Mouse (Mus musculus): ENCODE measurements around the gene Tead1. TPM values are rescaled to one million over a fixed set of nuclear protein-coding genes. Genes with fewer than 3 reads are reported as not detected.
A peak's percentile ranks its signal among the peaks of the same experiment; 100 is the strongest.

Tead1 gene
- polyA plus RNA-seq, 1 experiment from 2014 or later: 1.7 TPM

DNA sequence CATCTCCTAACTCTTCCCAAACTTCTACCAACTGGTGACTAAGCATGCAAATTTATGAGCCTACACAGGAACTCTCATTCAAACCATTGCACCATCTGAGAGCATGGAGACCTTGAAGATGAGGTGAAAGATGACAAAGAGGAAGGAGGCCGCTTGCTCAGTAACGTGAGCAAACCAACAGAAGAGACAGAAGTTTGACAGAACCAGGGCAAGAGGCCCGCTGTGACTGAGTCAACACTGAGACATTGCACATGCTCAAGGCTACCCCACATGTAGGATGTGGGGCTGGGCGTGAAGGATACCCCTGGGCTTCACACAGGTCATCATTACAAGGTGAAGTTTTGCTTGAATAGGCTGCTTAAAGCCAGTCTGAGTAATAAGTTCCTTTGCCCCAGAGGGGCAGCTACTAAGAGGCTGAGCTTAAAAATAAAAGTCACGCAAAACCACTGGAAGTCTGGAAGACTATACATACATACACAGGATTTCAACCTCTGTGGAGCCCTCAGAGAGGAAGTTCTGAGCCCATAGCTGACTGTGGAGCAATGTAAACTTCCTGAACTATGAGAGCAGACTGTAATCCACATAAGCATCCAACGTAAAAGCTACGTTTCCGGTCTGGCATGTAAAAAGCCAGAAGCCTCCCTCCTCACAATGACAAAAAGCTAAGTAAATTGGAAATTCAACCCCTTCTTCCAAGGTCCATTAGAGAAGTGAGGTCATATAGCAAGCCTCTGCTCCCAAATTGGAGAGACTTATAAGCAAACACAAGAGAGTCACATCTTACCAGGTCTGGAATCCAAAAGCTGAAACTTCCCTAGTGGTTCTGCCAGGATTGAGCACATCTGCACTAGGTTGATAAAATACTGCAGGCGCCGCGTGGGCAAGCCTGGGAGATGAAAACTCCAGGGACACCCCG is 16.5 kb upstream of the Tead1 start:
- DNase-seq: no peak
- Histone ChIP-seq H3K4me2 (no peak overlapping the region), H3K9ac (no peak overlapping the region), H3K9me3 (replicated peaks) (no peaks in the 10 kb centered on the region), H3K27ac (peak overlapping the region; percentile 41), H3K4me1 (replicated peaks) (no peaks in the 10 kb centered on the region), H3K36me3 (no peaks in the 10 kb centered on the region), H3K4me3 (replicated peaks) (no peak overlapping the region), H3K27me3 (no peaks in the 10 kb centered on the region)
- ATAC-seq (ENCODE audit: low read depth): no peak
- WGBS (ENCODE audit: insufficient replicate concordance): 36% methylated on average over 12 of the region's 12 CpGs

DNA sequence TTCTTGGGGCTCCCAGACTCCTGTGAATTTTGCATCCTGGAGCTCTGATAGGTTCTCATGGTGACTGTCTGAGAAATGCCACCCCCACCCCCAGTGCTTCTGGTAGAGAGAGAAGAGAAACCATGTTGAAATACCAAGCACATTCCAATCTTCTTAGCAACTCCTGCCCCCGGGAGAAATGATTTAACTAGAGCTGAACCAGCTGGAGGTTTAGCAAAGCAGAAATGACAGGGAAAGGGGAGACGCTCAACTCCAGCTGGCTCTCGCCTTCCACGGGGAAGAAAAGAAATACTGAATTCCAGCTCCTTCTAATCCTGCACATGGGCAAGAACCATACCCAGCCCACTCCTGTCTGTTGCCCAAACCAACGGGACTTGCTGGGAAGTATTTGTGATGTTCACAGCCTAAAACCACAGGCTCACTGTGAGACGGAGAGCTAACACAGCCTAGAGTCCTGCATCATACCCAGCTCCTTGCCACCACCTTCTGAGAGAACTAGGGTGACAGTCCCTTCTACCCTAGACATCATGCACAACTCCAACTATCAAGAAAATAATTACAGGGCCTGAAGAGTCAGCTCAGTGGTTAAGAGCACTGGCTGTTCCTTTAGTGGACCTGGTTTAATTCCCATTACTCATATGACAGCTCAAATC is 15.7 kb upstream of the Tead1 start:
- Histone ChIP-seq H3K4me3 (replicated peaks) (no peak overlapping the region), H3K27ac (peak overlapping the region; percentile 51), H3K4me1 (replicated peaks) (no peaks in the 10 kb centered on the region), H3K9ac (no peak overlapping the region), H3K9me3 (replicated peaks) (no peaks in the 10 kb centered on the region), H3K4me2 (no peak overlapping the region), H3K27me3 (no peaks in the 10 kb centered on the region), H3K36me3 (no peaks in the 10 kb centered on the region)
- no peak for ATAC-seq (ENCODE audit: low read depth)
- no peak for DNase-seq
- 31% methylated on average over 6 of the region's 6 CpGs for WGBS (ENCODE audit: insufficient replicate concordance)

DNA sequence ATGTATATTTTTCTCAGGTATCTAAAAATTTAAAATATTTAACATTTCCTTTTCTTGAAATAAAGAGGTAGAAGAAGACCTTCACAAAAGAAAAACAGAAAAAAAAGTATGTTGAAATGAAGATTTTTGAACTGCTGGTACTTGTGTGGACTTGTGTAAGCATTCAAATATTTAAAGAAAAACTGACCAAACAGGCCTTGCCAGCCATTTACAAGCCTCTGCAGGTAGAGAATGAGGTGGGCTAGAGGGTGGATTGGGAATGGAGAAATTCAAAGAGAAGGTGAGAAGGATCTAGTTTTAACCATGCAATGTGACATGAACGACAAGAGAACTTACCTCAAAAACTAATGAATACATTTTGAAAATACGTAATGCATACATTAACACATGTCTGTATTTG is 9.1 kb upstream of the Tead1 start:
- Histone ChIP-seq H3K27ac (no peak overlapping the region), H3K4me1 (replicated peaks) (no peaks in the 10 kb centered on the region), H3K9ac (no peak overlapping the region), H3K4me3 (replicated peaks) (no peak overlapping the region), H3K4me2 (no peak overlapping the region), H3K36me3 (no peaks in the 10 kb centered on the region), H3K9me3 (replicated peaks) (no peaks in the 10 kb centered on the region), H3K27me3 (no peaks in the 10 kb centered on the region)
- 74% methylated on average over 2 of the region's 2 CpGs for WGBS (ENCODE audit: insufficient replicate concordance)
- ATAC-seq (ENCODE audit: low read depth) (no peak), DNase-seq (no peak)

DNA sequence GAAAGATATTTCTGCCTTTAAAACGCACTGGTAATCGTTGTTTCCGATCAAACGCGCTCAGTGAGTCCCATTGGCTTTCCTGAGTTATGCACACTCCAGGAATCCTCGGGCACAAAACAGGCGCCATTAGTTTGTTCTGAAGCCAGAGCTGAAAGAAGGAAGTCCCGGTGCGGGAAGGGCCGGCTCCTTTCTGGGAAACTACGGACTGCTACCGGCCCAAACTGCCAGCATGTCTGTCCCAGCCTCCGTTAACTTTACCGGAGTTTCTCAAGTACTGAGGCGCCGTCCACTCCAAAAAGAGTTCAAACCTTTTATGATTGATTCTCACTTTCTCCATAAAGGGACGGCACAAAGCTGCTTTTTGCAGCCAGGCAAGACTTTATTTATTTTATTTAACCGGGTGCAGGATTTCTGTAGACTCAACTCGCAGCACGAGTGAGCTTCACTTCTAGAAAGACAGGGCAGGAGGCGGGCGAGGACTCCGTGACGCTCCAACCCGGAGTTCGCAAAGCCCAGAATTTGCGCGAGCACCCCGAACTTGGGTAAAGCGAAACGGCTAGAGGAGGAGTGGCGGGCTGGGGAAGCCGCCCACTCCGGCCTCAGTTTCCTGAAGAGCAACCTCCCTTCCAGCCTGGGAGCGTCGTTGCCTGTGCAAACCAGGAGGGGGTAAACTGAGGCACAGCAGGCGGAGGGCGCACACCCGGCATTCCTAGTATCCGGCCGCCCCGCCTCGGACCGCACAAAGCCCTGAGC is 524 bp upstream of the Tead1 start:
- Histone ChIP-seq H3K4me3 (replicated peaks) (peak overlapping the region; percentile 62), H3K36me3 (no peaks in the 10 kb centered on the region), H3K9me3 (replicated peaks) (no peaks in the 10 kb centered on the region), H3K27me3 (peaks cover 75% of the 10 kb centered on the region), H3K4me1 (replicated peaks) (no peaks in the 10 kb centered on the region), H3K27ac (peak overlapping the region; percentile 34; the same call in 1 of the 2 replicates), H3K9ac (peak overlapping the region; percentile 45), H3K4me2 (peak overlapping the region; percentile 64)
- WGBS (ENCODE audit: insufficient replicate concordance): 2% methylated on average over 39 of the region's 44 CpGs
- DNase-seq: no peak
- peak; percentile 29; the same call in 1 of the 2 replicates for ATAC-seq (ENCODE audit: low read depth)

DNA sequence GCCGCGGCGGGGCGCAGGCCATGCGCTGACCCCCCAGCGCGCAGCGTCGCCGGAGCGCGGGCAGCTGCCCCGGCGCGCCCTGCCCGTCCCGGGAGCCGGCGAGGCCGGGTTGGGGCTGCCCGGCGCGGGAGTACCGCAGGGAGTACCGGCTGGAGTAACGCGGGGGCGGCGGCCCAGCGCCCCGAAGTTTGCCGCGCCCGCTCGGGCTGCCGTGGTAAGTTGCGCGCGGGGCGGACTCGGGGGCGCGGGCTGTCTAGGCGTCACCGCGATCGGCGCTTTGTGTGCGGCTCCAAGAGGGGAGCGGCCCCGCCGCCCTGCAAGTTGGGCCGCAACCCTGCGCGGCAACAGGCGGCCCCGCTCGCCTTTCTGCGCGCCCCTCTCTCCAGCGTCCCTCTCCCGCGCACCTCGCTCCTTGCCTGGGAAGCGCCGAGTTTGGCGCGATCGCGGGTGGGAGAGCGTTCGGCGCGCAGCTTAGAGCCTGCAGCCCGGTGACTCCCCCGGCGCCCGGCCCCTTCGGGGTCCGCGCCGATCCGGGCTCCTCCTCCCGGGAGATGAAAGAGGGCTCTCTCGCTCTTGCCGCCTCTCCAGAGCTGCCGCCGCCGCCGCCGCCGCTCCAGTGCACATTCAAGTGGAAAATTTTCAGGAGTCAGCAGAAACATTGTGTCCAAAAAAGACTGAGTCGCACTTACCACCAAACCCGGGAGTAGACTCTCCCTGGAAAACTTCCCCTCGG is 561 bp downstream of the Tead1 start:
- peak overlapping the region; percentile 39 for H3K27ac ChIP-seq
- 0 out of 2 replicates have a peak, but pooled peaks cover 1% of the 10 kb centered on the region for H3K4me1 ChIP-seq (replicated peaks)
- DNase-seq: no peak
- H3K4me3 ChIP-seq (replicated peaks): peak overlapping the region; percentile 62
- WGBS (ENCODE audit: insufficient replicate concordance): under 1% methylated on average over 64 of the region's 95 CpGs
- no peaks in the 10 kb centered on the region for H3K9me3 ChIP-seq (replicated peaks)
- H3K4me2 ChIP-seq: peak overlapping the region; percentile 64
- peak overlapping the region; percentile 67 for H3K9ac ChIP-seq
- ATAC-seq (ENCODE audit: low read depth): peak; percentile 60
- H3K27me3 ChIP-seq: peaks cover 85% of the 10 kb centered on the region
- H3K36me3 ChIP-seq: no peaks in the 10 kb centered on the region

DNA sequence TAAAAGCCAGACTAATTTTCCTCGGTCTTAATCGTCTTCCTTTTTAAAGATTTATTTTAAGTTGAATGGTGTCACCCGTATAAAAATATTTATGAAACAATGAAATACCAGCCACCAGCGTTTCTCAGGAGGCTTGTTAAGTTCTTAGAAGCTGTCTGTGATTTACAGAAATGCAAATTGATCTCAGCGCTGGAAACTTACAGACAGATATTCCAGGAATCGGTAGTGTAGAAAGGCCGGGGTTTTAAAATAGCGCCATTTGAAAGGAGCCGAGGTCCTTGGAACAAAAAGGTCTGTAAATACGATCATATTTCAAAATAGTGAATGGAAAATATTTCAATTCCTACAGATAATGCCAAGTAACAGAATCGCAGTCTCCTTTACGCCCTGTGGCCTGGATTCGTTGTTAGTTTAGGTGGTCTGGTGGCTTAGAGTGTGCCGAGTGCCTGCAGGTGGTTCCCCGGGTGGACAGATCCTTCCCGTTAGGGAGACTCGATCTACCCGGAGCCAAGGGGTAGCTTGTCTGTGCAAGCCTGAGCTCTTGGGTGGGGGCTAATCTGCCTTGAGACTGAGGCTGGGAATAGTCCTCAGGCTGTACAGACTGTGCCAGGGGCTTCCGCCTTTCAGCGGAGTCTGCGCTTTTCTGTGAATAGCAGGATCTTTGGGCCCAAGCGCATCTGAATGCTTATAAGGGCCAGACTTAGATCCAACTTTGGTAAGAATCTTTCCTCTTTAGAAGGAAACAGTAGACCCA is 1.6 kb downstream of the Tead1 start:
- Histone ChIP-seq H3K27me3 (peaks cover 95% of the 10 kb centered on the region), H3K4me1 (replicated peaks) (0 out of 2 replicates have a peak, but pooled peaks cover 11% of the 10 kb centered on the region), H3K4me3 (replicated peaks) (peak overlapping the region; percentile 62), H3K9me3 (replicated peaks) (no peaks in the 10 kb centered on the region), H3K27ac (no peak overlapping the region; the same call in 1 of the 2 replicates), H3K4me2 (peak overlapping the region; percentile 64), H3K9ac (peak overlapping the region; percentile 22; the same call in 1 of the 2 replicates), H3K36me3 (no peaks in the 10 kb centered on the region)
- DNase-seq: no peak
- no peak for ATAC-seq (ENCODE audit: low read depth)
- 7% methylated on average over 22 of the region's 22 CpGs for WGBS (ENCODE audit: insufficient replicate concordance)

DNA sequence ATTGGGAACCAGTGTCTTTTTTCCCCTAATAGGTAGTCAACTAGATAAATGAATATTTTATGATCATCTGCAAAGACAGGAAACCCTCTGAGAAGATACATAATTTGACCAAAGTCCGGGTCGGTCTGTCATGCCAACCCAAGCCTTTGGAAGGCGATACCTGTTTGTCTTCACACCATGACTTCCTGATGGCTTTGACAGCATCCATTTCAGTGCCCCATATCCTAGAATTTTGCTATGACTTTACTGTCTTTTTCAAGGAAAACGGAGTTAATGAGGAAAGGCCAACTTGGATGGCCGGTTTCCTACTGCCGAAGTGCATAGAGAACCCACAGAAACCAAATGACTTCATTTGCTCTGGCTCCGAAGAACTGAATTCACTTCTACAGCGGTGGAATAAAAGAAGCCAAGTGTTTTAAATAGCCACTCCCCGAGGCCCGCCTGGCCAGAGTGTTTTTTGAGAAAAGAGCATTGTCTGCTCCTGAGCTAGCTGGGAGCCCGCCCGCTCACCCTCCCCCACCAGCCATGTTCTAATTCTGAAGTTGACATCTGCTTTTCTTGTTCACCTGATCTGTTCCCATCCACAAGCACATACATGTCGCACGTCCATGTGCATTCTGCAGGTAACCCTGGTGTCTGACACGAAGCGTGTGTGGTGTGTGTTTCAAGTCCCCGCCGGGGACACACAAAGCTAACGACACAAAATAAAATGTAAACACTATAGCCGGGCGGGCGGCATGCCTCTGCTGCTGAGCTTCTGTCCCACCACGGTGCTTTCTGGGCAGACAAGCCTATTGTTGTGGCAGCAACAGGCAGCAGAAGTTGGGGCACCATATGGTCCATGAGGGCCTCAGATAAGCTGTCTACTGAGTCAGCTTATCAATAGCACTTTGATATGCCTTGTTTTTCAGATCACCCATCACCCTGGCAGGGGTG is 5.8 kb downstream of the Tead1 start:
- Histone ChIP-seq H3K4me2 (peak overlapping the region; percentile 14; the same call in 1 of the 2 replicates), H3K9ac (no peak overlapping the region), H3K4me1 (replicated peaks) (0 out of 2 replicates have a peak, but pooled peaks cover 16% of the 10 kb centered on the region), H3K36me3 (no peaks in the 10 kb centered on the region), H3K9me3 (replicated peaks) (no peaks in the 10 kb centered on the region), H3K27me3 (peaks cover 91% of the 10 kb centered on the region), H3K4me3 (replicated peaks) (no peak overlapping the region), H3K27ac (no peak overlapping the region)
- no peak for DNase-seq
- WGBS (ENCODE audit: insufficient replicate concordance): 14% methylated on average over 23 of the region's 23 CpGs
- no peak for ATAC-seq (ENCODE audit: low read depth)

DNA sequence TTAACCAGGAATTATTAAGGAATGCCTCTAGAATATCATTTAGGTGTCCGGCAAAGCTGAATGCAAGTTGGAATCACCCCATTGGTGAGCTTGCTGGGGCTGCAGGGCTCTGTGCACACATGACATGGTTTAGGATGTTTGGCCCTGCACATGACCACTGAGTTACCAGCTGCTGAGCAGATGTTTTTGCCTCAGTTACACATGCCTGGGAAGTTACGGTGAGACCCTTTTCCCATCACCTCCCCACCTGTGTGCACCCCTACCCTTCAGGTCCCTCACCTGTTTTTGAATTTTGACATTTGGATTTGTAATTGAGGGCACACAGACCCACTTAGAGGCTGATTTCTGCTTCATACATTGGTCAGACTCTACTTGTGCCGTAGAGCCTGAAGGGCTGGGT is 6.9 kb downstream of the Tead1 start:
- Histone ChIP-seq H3K36me3 (no peaks in the 10 kb centered on the region), H3K27me3 (peaks cover 90% of the 10 kb centered on the region), H3K9me3 (replicated peaks) (no peaks in the 10 kb centered on the region), H3K27ac (no peak overlapping the region), H3K4me2 (no peak overlapping the region), H3K4me3 (replicated peaks) (no peak overlapping the region), H3K4me1 (replicated peaks) (0 out of 2 replicates have a peak, but pooled peaks cover 23% of the 10 kb centered on the region), H3K9ac (no peak overlapping the region)
- ATAC-seq (ENCODE audit: low read depth): no peak
- 61% methylated on average over 3 of the region's 3 CpGs for WGBS (ENCODE audit: insufficient replicate concordance)
- DNase-seq: no peak

DNA sequence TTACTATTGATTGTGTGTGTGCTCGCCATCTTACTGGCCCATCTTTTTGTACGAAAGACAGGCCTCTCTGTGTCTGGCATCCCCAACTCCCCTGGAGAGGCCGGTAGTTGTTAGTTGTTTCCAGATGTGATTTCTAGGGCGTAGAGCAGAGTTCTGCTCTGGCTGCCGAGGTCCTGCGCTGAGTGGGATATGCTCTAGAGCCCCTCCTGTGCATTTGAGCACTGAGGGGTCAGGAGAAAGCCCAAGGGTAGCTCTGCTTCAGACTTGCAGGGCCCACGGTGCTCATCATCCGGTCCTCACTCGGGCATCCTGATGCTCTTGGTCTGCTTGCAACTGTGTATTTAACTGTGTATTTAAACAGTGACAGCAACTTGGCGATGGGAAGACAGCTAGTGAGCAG is 7.5 kb downstream of the Tead1 start:
- H3K4me3 ChIP-seq (replicated peaks): no peak overlapping the region
- no peak overlapping the region for H3K4me2 ChIP-seq
- peaks cover 86% of the 10 kb centered on the region for H3K27me3 ChIP-seq
- no peak for DNase-seq
- no peak overlapping the region for H3K9ac ChIP-seq
- ATAC-seq (ENCODE audit: low read depth): no peak
- peaks cover 26% of the 10 kb centered on the region; the same call in 1 of the 2 replicates for H3K4me1 ChIP-seq (replicated peaks)
- H3K27ac ChIP-seq: no peak overlapping the region
- no peaks in the 10 kb centered on the region for H3K36me3 ChIP-seq
- 41% methylated on average over 10 of the region's 10 CpGs for WGBS (ENCODE audit: insufficient replicate concordance)
- no peaks in the 10 kb centered on the region for H3K9me3 ChIP-seq (replicated peaks)

Data from liver, embryonic 13.5 days (tissue).